In the genomic region with DNA sequence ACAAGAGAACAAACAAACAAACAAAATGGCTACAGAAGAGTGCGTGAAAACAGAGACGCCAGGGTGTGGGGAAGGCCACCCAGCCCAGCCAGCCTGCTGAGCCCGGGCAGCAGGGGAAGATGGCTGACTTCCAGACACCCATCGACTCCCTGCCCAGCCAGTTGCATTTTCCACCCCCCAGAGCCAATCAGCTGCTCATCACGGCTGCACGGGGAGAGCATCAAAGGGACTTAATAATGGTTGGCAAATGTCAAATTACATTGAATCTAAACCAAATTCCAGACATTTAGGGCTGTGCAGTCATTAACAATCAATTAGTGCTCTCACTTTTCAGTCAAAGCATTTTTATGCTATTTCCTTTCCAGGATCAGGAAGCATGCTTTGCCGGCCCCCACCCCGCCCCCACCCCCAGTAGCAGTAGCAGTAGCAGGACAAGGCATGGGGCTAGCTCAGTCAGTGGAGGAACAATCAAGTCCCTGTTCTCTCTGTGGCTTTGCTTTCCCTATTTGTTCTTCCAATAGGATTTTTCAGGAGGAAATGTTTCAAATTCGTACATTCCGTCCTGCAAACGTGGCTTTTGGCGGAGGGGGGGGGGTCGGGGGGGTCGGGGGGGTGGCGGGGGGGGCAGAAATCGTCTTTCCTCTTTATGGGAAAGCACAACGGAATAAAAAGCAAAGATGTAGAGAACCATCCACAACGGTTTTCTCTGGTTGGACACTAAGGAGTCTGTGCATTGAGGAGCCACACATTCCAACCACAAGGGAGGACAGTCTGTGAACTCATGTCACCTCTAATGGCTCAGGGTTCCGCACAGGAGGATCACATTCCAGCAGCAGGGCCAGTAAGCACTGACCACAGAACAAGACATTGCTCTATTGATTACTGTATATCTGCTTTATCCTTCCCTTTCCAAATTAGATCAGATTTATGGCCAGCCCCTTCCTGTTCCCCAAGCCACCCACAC, we compare ENCODE assay signal across 8 mouse cellular contexts.
DNase-seq lines count a peak whose midpoint lies in the region; ATAC-seq and TF ChIP-seq lines count a peak whose summit lies in the region.

No protein-coding gene starts in this region.

- peak; percentile 23; the same call in 1 of the 2 replicates for TF ChIP-seq CTCF in layer of hippocampus, adult 2 months (conservative IDR thresholded peaks at IDR 0.05)

- no peak for ATAC-seq in heart, embryonic 14.5 days (ENCODE audit: insufficient number of reproducible peaks, insufficient read depth, low FRiP score, low read depth)
- ATAC-seq in stomach, embryonic 16.5 days (ENCODE audit: insufficient read depth, low FRiP score): peak; percentile 73

- intact Hi-C loops in heart, postnatal 25 days (cut with DNase I): loop anchor here (10.0 kb wide), 1 partner anchor 256 kb away; the partner anchor contains the start of gene 4933402D24Rik

- WGBS in heart, embryonic 14.5 days: 26% methylated on average over 19 of the region's 19 CpGs
- 22% methylated on average over 19 of the region's 19 CpGs for WGBS in stomach, embryonic 16.5 days

- no peak overlapping the region for H3K27ac ChIP-seq in heart, embryonic 14.5 days (replicated peaks in 1 of 2; ENCODE audit: control insufficient read depth in 1 of 2, insufficient read depth in 1 of 2, low read depth in 2 of 2, low read length in 2 of 2)
- H3K27ac ChIP-seq in layer of hippocampus, adult 2 months: peak overlapping the region; percentile 80
- H3K27ac ChIP-seq in stomach, embryonic 16.5 days (ENCODE audit: low read length): no peak overlapping the region; the same call in 1 of the 2 replicates

- H3K36me3 ChIP-seq in heart, embryonic 14.5 days (ENCODE audit: control insufficient read depth, insufficient read depth, low read length): no peaks in the 10 kb centered on the region
- H3K36me3 ChIP-seq in stomach, embryonic 16.5 days (ENCODE audit: control insufficient read depth, insufficient read depth, low read length): no peaks in the 10 kb centered on the region

- H3K4me3 ChIP-seq in heart, embryonic 14.5 days (ENCODE audit: control insufficient read depth in 1 of 2, insufficient read depth in 1 of 2, low read depth in 1 of 2, low read length in 2 of 2): no peak overlapping the region
- H3K4me3 ChIP-seq in layer of hippocampus, adult 2 months: peak overlapping the region; percentile 44
- no peak overlapping the region for H3K4me3 ChIP-seq in stomach, embryonic 16.5 days (replicated peaks; ENCODE audit: low read length)

- peak; percentile 35 to 40 for DNase-seq in heart, adult 18-20 months
- DNase-seq in heart, postnatal 25 days (ENCODE audit: low spot score): no peak
- peak; percentile 41 for DNase-seq in embryo, embryonic 10.5 days (ENCODE audit: low spot score)
- peak; percentile 43 to 60 for DNase-seq in layer of hippocampus, adult 2 months (ENCODE audit: low spot score in 2 of 2)
- DNase-seq in lung, postnatal 36 days: peak; percentile 50
- no peak for DNase-seq in spleen, adult 18-20 months

- H3K9me3 ChIP-seq in heart, embryonic 14.5 days (ENCODE audit: control insufficient read depth, low read length): no peaks in the 10 kb centered on the region
- H3K9me3 ChIP-seq in stomach, embryonic 16.5 days (replicated peaks; ENCODE audit: control insufficient read depth, low read length): no peaks in the 10 kb centered on the region

- peaks cover 14 to 31% of the 10 kb centered on the region in 2 experiments for H3K4me1 ChIP-seq in heart, embryonic 14.5 days (ENCODE audit: control insufficient read depth in 2 of 2, insufficient read depth in 2 of 2, low read length in 2 of 2)
- H3K4me1 ChIP-seq in stomach, embryonic 16.5 days (ENCODE audit: control insufficient read depth, insufficient read depth, low read length): peaks cover 7% of the 10 kb centered on the region; the same call in 1 of the 2 replicates

- peak overlapping the region; percentile 34 for H3K4me2 ChIP-seq in heart, embryonic 14.5 days (ENCODE audit: low read length)
- peak overlapping the region; percentile 27; the same call in 1 of the 2 replicates for H3K4me2 ChIP-seq in stomach, embryonic 16.5 days (ENCODE audit: low read depth, low read length)

- no peaks in the 10 kb centered on the region for H3K27me3 ChIP-seq in heart, embryonic 14.5 days (ENCODE audit: control insufficient read depth, insufficient read depth, low read length)
- no peaks in the 10 kb centered on the region for H3K27me3 ChIP-seq in stomach, embryonic 16.5 days (ENCODE audit: control insufficient read depth, insufficient read depth, low read length)

- H3K9ac ChIP-seq in heart, embryonic 14.5 days (ENCODE audit: low read length): no peak overlapping the region
- no peak overlapping the region for H3K9ac ChIP-seq in stomach, embryonic 16.5 days (ENCODE audit: low read length)

Comparison
In these comparisons a context has a peak if more than half of its experiments do, and no peak if none do; other contexts are left out.
1. DNase-seq: peak in heart, adult 18-20 months (2 of 2), embryo, embryonic 10.5 days (single experiment), layer of hippocampus, adult 2 months (2 of 2) and lung, postnatal 36 days (single experiment); none in heart, postnatal 25 days (single experiment) and spleen, adult 18-20 months (0 of 2).